Mouse (Mus musculus): ENCODE results near the gene Slc9a9.

DNA sequence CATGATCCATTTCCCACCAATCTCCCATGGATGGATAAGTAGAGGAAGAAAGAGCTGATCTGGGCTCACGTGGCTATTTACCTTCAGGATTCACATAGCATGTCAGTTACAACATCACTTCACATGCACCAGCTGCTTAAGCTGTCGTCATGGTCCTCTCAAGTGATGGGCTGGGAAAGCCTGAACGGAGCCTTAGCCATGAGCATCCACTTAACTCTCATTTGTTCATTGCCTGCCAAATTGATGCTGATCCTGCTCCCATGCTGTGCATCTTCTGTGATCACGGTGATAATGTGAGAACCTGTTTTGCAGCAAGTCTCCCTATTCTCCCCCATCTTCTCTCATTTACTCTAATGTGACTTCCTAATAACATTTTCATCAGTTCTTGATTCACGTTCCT lies 441.1 kb downstream of the Slc9a9 start:
- TF ChIP-seq CTCF (IDR thresholded peaks at IDR 0.05; ENCODE audit: insufficient read depth, low read depth, low read length) (no peak), POLR2A (IDR thresholded peaks at IDR 0.05; ENCODE audit: insufficient read depth, low read depth, low read length) (no peak)

Data from olfactory bulb, adult 2 months (tissue).